Mouse (Mus musculus) monocyte, adult 2 months (primary cell): ENCODE results near the gene Calm1.
"Not testable (repeated sequence)": the region's sequence is repeated elsewhere in the genome, so short reads cannot be mapped to it uniquely, and the experiment has no call there.

ENCODE experiments used
- DNase-seq, 2 experiments: peaks; one replicate each; pipeline ENCODE4 v3.0.0; 2022; ENCODE audit warnings: low spot score in 2 of 2, low read depth in 1 of 2

The Calm1 gene

DNA sequence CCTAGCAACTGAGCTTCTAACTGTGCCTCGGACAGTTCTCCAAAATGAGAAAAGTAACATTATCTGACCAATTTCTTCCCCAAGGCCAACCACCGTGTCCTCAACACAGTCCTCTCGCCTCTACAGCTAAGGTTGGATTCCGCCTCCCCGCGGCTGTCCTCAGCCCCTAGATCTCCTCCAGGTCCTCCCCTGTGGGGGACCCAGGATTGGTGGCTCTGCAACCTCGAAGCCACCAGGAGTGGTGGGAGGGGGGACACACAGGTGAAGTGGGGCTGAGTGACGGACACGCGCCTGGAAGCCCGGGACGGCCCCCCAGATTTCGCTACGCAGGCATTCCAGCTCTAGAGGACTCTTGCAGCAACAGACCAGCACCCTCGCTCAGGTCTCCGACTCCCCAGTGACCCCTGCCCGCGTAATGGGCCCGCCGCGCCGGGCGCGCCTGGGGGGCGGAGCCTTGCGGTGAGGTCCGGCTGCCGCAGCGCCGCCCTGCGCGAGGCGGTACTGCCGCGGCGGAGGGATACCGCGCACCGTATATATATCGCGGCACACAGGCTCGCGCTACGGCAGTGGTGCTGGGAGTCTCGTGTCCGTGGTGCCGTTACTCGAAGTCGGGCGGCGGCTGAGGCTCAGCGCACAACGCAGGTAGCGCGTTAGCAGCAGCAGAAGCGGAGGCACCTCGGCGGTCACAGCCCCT is at the start of gene Calm1:
TSS of gene Calm1 (plus strand) at position 469 of the 694 bp plus-strand sequence.
- DNase-seq = peak; percentile 77 to 93

DNA sequence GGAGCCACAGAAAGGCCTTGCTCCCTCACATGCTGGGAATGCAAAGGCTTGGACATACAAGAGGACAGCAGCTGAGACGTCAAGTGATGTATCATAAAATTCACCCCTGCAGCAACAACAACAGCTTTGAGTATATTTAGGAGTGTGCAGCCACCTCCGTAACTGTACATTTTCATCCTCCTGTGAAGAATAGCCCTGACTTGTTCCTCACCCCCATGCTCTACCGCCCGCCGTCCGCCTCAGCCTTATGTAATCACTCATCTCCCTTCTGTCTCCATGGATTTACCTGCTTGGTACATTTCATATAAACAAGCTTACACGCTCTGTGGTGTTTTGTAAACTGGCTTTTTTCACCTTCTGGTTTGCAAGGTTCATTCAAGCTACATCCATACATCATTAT is 46.8 kb upstream of the Calm1 start:
- no peak for DNase-seq

DNA sequence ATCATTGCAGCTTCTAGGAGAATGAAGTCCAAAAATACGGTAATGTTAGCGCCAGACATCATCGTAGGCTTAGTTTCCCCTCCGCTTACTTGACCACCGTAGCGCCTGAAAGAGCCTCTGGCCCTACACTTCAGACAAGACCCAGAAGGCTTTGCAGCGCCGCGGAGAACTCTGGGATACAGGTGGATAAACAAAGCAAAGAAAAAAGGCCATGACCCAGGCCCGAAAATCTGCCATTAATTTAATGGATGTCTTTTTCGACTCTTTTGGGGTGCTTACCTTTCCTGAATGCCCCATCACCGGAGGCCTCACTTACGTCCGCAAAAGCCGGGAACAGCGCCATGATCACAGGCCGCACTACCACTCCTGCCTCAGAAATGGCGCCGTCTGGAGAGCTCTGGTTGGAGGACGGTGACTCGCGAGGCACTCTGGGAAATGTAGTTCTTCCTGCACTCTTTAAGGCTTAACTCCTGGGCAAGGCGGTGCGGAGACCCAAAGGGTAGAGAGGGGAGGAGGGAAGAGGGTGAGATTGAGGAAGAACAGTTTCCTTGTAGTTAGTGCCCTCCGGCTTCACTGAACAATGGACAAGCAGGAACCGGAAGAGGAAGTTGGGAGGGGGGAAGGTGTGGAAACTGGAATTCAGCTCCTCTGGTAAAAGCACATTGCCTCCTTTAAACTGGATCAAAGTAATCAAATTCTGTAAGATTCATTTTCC is 39.8 kb upstream of the Calm1 start, which contains the start of gene Nrde2:
TSS of gene Nrde2 (minus strand) at position 393 of the 715 bp plus-strand sequence.
- peak; percentile 76 to 77 for DNase-seq

DNA sequence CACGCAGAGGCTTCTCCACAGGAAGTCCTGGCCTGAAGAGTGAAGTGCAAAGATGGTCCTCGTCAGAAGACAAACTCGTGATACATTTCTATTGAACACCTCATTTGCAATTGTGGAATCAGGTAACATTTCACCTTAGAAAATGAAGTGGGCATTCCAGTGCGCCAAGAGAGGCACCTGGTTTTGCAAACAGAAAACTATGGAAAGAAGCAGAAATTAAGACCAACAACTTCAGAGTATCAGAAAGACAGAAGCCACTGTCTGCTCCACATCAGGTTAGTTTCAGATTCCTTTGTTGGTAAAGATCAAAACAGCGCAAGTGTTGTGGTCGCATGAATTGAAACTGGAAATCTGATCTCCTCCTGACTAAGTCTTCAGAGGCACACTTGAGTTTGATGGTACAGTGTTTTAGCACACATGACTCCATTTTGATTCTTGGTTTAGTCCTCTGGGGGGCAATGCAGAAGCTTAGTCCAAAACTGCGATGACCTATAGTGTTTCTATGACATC is 34.2 kb upstream of the Calm1 start:
- no peak for DNase-seq

DNA sequence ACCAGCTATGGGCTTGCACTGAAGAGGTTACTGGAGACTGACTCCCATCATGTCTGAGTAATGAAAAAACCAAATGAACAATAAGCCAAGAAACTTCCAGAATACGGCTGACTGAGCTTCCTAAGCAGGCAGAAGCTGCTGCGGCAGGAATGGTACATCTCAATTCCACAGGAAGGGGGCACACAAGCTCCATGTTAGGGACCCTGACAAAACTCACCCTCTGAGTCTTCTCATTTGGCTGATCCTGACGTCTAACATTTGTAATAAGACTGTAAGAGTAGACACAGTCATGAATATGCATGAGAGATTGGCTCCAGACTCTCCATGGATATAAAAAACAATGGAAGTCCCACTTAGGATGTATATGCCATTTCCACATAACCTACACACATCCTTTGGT is 33.1 kb upstream of the Calm1 start:
- no peak for DNase-seq

DNA sequence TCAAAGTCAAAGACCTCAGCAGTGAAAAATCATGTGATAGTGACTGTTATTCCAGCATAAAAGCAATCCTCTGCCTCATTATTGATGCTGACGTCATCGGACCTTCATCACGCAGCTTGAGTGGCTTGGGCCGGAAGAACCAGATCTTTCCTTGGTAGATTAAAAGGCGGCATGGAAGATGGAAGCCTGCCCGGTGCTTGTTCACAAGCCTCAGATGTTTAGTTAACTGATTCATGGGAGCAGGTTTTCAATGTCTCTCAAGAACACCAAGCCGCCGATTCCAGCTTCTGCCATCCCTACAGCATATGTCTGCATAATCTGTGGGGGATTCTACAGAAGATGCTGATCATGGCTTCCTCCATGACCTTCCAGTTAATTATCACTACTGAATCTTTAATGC is 32.3 kb upstream of the Calm1 start:
- DNase-seq = no peak

DNA sequence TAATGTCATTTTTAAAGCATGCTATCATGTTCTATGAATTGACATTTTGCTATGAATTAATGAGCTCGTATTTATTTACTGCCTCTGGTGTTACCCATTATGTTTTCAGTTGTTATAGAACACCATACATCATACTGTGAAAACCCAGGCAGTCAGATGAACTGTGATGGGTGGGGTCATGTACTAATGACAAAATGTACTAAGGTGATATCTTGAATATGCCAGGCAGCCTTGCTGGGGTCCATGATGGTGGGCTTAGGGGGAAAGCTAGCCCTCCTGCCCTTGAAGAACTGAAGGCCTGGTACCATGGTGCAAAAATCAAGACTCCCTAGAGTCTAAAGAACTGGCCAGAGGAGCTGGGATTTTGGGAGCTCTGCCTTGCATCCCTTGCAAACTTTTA is 31.7 kb upstream of the Calm1 start:
- no peak for DNase-seq

DNA sequence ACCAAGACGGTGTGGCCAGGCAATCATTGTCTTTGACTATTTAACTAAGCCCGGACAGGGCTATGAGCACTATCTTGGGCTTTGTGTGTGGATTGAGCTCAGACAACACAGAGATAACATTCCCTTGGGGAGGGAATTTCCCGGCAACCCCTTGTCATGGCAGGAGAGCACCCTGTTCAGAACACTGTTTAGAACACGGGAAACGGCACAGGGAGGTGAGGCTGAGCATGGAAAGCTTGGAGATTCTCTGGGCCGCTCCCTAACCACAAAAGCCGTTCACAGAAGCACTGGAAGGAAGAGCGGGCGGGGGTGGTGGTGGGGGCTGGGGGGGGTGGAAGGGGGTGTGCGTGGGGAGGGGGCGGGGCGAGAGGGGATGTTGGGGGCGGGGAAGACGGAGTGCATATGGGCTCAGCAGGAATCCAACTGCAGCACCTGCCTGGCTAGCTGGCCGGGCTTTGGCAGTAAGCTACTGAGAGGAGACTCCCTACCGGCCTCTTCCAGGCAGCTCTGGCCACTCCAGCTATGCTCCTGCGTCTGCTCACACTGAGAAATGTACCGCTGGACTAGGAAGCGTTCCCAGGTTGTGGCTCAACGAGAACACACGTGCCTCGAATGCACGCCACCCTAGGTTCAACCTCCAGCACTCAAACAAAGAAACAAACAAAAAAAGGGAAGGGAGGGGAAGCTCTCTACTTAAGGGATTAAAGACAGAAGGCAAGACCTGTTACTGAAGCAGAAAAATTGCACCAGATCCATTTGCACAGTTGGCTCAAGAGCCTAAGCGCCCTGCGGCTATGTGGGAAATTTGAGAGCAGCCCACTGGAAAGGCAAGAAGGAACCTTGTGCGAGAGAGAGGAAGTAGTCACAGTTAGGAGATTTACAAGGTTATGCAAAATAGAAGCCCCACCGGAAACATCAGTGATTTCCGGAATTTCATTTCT is 31.0 kb upstream of the Calm1 start:
- peak in 1 of 2 experiments; percentile 7 for DNase-seq

DNA sequence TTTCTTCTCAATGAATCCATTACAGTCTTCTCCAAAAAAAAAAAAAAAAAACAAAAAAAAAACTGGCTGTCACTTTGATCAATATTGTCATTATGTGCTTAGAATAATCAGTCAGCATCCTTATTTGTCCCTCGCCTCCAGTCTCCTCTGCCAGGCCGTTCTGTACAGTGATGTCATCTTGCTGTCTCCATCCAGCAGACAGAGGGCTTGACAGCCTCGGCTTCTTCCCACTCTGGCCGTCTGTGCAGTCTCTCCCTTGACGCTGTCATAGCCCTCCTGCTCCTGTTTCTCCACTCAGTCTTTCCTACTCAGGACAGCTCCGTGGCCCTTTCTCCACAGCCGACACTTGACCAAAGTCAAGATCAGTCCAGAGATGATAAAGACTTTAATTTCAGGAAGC is 26.8 kb upstream of the Calm1 start:
- no peak for DNase-seq

DNA sequence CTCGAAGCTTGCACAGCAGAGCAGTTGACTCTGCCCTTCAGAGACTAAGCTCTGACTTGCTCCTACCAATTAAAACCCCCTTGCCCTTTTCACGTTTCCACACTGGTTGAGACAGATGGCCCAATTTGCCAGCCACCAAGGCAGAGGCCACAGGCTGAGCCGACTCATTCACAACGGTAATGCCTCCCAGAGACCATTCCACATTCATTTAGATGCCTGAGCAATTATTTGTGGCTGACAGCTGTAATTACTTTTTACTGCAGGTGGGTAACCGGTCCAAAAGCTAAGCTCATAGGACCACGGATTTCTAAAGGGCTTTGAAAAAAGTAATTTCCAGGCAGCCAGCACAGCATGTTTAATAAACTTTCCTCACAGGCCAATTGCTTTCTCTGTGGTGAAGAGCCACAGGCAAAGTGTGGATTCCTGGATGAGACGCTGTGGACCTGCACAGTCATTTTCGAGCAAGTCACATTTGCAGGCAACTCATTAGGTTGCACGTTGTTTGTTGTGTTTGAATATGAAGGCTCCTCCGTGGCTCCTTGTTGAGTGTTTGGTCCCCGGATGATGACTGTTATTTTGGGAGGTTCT is 22.7 kb upstream of the Calm1 start:
- DNase-seq = no peak

DNA sequence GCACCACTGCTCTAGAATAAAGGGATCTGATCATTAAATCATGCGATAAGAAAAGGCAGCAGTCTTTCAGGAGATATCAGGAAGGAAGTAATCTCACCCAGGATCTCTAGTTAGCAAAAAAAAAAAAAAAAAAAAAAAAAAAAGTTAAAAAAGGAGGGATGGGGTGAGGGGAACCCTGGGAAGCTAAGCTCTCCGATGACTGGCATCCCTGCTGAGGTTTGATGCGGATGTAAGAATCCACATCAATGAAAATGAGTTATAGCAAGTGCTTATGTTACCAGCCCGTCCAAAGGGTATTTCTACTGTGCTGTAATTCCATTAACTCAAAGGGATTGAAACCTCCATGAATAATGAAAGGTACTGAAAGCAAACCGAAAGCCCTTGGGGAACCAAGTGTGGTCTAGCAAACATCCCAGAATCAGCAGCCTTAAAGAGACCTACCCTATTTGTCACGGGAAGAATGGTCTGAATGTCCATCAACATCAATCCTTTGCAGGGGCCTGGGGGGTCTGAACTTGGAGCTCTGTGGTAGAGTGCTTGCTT is 20.3 kb upstream of the Calm1 start:
- no peak for DNase-seq

DNA sequence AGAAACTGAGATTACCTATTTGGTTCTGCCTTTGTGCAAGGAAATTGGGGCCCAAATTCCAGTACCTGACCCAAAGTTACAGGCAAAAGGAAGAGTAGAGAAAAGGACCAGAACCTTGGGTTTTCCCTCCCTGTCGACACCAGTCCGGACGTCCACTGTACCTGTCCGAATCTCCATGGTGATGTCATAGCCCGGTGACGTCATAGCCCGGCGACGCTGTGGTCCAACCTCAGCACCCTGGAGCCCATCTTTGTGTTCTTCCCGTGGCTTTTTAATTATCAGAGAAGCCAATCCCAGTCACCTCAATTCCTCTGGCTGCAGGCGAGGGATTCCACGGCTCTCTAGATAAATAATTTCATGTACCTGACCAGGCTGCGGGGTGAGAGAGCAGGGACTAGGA is 18.4 kb upstream of the Calm1 start:
- DNase-seq = no peak

DNA sequence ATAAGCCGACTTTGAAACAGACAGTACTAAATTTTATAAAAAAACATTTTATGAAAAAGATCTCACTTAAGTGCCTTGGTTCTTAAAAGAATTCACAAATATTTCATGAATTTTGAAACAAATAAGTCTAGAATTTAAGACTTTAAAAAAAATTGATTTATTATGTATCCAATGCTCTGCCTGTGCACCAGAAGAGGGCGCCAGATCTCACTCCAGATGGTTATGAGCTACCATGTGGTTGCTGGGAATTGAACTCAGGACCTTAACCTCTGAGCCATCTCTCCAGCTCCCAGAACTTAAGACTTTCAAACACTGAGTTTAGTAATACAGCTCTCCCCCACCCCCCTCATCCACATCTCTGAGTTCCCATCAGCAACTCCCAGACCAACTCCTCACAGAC is 16.6 kb upstream of the Calm1 start:
- no peak for DNase-seq

DNA sequence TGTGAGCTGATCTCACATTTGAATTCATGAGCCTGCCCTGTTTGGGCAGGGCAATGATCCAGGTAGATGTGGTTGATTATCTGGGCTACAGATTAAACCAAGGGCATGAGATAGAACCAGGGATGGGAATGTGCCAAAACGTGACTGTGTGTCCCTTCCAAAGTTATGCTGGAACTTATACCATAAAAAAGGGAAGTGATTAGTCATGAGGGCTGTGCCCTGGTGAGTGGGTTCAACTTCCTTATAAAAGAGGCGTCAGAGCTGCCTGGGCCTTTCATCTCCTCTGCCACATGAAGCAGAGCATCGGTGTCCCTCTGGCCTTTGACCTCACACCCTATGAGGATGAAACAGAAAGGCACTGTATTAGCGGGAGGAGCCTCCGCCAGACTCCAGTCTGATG is 15.3 kb upstream of the Calm1 start:
- DNase-seq = peak; percentile 73 to 82

DNA sequence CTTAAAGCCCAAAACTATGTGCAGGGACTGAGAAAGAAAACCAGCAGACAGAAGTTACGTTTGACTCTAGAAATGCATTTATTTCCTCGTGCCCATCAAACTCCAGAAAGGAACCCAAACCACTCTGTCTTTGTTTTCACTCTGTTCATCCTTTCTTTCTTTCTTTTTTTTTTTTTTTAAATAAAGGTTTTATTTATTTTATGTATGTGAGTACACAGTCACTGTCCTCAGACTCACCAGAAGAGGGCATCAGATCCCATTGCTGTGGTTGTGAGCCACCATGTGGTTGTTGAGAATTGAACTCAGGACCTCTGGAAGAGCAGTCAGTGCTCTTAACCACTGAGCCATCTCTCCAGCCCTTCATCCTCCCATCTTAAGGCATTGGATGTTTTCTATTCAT is 14.3 kb upstream of the Calm1 start:
- DNase-seq = not testable (repeated sequence)

DNA sequence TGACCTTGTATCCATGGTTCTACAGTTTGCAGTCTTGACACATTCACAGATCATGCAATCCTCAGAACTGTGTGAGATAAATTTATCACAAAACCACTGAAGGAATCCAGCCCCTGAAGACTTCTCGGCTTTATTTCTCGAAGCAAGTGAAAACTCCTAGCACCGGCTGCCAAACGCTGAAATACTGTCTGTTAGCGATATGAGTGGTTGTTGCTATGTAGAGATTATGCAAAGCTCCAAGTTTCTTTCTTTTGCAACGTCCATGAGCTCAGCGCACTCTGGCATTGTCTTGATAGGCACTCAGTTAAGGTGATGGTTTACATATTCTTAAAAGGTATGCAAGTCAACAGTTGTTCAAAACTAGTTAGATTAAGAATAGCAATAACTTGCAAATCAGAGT is 13.3 kb upstream of the Calm1 start:
- DNase-seq = no peak

DNA sequence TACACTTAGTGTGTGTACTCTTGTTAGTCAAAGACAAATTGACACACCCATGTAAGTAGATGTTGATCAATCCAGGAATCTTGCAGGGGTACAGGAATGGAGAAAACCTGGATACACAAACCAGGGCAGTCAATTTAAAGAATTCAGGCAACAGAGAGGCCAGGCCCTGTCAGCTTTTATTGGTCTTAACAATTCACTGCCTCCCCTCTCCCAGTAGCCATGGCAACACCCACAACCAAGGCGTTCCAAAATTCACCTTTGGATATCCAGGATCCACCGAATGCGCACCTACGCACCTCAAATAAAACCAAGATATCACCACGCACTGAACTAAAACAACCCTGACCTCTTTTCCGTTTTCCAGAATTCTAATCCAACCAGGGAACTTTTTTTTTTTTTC is 12.9 kb upstream of the Calm1 start:
- no peak for DNase-seq

DNA sequence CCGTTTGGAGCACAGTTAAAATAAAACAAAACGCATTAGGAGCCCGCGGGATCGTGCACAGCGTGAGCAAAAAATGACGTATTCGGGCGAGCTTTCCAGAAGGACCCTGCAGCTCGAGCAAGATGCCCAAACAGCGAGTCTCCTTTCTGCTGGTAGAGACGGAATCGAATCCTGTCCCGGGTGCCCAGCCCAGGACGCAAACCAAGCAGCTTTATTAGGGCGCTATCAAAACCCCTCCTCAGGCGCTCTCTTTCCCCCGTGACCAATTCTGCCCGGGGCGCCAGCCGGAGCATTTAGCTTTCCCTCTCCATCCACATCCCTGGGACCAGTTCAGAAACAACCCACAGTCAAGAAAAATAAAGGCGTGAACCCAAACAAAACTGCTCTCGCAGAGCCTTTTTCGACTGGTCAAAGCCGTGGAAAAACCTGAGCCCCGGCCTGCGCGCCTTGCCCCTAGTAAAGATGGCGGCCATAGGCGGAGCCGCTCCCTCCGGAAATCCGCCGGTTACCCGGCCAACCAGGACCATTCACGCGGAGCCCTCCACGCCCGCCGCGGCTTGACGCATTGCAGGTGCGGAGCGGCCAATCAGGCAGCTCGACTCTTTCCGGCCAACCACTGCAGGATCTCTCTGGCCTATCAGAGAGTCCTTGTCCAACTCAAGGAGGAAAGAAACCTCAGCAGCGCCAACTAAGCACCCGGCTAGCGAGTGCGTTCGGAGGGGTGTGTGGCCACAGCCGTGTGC is 12.1 kb upstream of the Calm1 start:
- peak; percentile 97 to 98 for DNase-seq

DNA sequence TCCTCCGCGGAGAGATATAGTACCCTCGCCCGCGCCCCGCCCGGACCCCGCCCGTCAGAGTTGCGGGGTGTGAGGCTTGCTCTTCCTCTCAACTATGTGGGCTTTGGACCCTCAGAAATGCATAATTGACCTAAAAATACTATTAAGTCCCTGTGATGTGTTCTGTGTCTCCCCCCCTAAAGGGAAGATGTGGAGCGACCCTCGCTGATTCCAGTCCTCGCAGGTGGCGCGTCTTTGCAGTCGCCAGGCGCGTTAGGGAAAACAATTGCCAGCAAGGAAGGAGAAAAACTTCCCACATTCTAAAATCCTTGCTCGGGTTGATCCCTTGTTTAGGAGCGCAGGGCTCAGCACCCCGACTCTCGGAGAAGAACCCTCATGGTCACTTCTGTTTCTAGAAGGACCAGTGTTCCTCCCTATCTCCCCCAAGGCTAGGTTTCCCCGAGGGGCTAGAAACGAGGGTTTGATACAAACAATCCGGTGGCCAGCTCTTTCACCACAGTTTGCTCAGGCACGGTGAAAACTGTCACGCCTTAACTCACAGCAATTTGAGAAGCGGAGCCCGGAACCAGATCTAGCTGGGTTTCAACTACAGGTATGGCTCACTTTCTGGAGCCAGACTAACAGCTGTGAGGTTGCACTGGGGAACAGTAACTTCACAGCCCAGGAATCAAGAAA is 11.3 kb upstream of the Calm1 start:
- no peak for DNase-seq

DNA sequence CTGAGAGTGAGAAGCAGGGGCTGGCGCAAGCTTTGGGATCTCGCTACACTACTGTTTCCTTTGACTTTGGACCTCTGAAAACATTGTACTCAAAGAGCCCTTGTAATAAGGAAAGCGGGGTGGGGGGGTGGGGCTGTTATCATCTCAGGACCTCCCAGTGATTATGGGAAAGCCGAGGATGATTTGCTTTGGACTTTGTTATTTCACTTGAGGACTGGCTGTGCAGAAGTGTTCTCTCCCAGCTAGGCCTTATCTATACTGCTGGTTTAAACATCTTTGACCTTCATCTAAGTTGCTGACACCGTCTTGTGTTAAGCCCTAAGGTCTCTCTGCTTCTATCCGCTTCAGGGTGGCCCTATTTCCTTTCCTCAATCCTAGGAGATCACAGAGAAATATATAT is 8.4 kb upstream of the Calm1 start:
- DNase-seq = no peak
